Mouse (Mus musculus): Measurements from ENCODE around the gene Mrgpra1.
"Not testable (repeated sequence)": the region's sequence is repeated elsewhere in the genome, so short reads cannot be mapped to it uniquely, and the experiment has no call there.

The Mrgpra1 gene

GRCm38 (mm10) chr7:47354140-47354539, at the start of gene Mrgpra1:
TSS of gene Mrgpra1 (minus strand) at chr7:47354240.
- DNase-seq (ENCODE audit: low read depth in 1 of 2, low spot score in 2 of 2) = no peak

- DNase-seq (ENCODE audit: low read depth in 1 of 2, low spot score in 2 of 2) = no peak
Measured at GRCm38 (mm10) chr7:47401125-47401524, 47.1 kb upstream of the Mrgpra1 start.

GRCm38 (mm10) chr7:47348421-47348820, 5.6 kb downstream of the Mrgpra1 start:
- no peak for DNase-seq (ENCODE audit: low read depth in 1 of 2, low spot score in 2 of 2)

GRCm38 (mm10) chr7:47345905-47346478, 8.0 kb downstream of the Mrgpra1 start:
- no peak for DNase-seq (ENCODE audit: low read depth in 1 of 2, low spot score in 2 of 2)

GRCm38 (mm10) chr7:47341887-47342286, 12.2 kb downstream of the Mrgpra1 start:
- DNase-seq (ENCODE audit: low read depth in 1 of 2, low spot score in 2 of 2) = not testable (repeated sequence)

GRCm38 (mm10) chr7:47341389-47341788, 12.7 kb downstream of the Mrgpra1 start:
- DNase-seq (ENCODE audit: low read depth in 1 of 2, low spot score in 2 of 2) = not testable (repeated sequence)

GRCm38 (mm10) chr7:47318299-47318698, 35.7 kb downstream of the Mrgpra1 start:
- DNase-seq (ENCODE audit: low read depth in 1 of 2, low spot score in 2 of 2) = no peak

- DNase-seq (ENCODE audit: low read depth in 1 of 2, low spot score in 2 of 2) = no peak
Measured at GRCm38 (mm10) chr7:47312289-47312688, 41.8 kb downstream of the Mrgpra1 start.

GRCm38 (mm10) chr7:47309855-47310254, 44.2 kb downstream of the Mrgpra1 start:
- no peak for DNase-seq (ENCODE audit: low read depth in 1 of 2, low spot score in 2 of 2)

GRCm38 (mm10) chr7:47304661-47305060, 49.4 kb downstream of the Mrgpra1 start:
- not testable (repeated sequence) for DNase-seq (ENCODE audit: low read depth in 1 of 2, low spot score in 2 of 2)

- not testable (repeated sequence) for DNase-seq (ENCODE audit: low read depth in 1 of 2, low spot score in 2 of 2)
Measured at GRCm38 (mm10) chr7:47299612-47300011, 54.4 kb downstream of the Mrgpra1 start.

Measured in monocyte, adult 2 months (primary cell).